Mouse (Mus musculus) cerebellum, adult 9-10 months (tissue): ENCODE measurements at regions not wholly inside any gene's neighbourhood (a gene's known extent, or its start where the extent isn't known, plus 50 kb on each side); places are given as distances from the start of the nearest gene placed in this dataset.
"Not testable (repeated sequence)": the region's sequence is repeated elsewhere in the genome, so short reads cannot be mapped to it uniquely, and the experiment has no call there.

Experiments used
- DNase-seq: peaks from one replicate; pipeline ENCODE4 v3.0.0; 2022

DNA sequence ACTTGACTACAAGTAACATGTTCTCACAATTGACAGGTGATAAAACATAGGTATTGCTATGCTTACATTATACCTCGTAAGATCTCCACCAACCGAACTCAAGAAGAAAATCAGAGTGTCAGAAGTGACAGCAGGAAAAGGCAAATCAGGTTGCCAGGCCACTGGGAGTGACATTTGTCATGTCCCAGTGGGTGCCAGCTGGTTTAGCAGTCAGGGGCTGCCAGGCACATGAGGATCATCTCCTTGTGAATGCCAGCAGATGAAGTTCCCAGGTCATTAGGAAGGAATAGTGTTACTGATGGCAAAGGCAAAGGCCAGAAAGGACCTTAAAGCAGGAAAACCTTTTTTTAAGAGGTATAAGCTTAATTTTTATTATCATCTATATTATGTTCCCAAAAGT, 1711.7 kb downstream of the Pla2g4a start:
- peak; percentile 81 for DNase-seq

DNA sequence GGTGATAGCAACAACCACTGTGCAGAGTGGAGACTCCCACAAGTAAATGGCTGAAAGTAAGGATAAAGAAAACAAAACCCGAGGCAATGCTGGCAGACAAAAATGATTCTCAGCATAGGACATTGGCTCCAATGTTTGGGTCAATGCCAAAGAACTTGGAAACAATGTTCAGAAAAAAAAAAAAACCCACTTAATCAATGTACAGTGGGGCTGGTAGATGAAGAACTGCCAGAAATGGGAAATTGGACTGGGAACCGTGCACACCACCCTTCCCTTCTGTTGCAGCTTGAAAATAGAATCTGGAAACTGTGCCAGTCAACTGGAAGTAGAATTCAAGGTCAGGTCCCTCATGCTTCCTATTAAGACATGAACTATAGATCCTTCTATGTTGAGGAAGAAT, 1714.4 kb downstream of the Pla2g4a start:
- DNase-seq, result peak; percentile 58

DNA sequence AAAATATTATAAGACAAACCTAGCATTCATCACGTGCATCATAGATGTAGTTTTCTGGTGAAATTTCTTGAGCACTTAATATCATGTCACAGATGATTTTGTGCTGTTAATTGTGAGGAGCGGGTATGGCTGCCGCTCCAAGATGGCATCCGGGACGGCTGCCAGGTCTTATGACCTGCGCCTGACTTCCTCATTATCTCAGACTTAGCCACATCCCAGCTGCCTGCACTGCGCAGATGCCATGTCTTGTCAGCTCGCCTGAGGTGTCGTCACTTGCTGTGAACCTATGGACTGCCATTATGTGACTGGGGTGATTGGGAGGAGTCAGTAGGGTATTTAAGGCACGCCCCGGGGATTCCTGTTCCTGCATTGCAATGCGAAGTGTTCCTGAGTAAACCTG, 1732.8 kb downstream of the Brinp3 start:
- DNase-seq, result not testable (repeated sequence)
